Mouse (Mus musculus): Measurements from ENCODE around the gene AW146154.

GRCm38 (mm10) chr7:41502402-41502801 lies 2.7 kb upstream of the AW146154 start:
- no peak for TF ChIP-seq POLR2A (IDR thresholded peaks at IDR 0.05; ENCODE audit: low read depth, low read length)
- TF ChIP-seq CTCF (IDR thresholded peaks at IDR 0.05; ENCODE audit: extremely low read depth, insufficient read depth, insufficient read length, insufficient replicate concordance): no peak

All from spleen, adult 2 months (tissue).